Mouse (Mus musculus) spleen, adult 2 months (tissue): ENCODE measurements around the gene Tspan14.

Experiments used
- CTCF ChIP-seq: fragments of 200-500 bp; IDR thresholded peaks from 2 replicates; pipeline ENCODE4 v1.5.1; 2011; ENCODE audit warnings: mild to moderate bottlenecking, inconsistent platforms; ENCODE audit not compliant: insufficient read depth, insufficient read length, insufficient replicate concordance; ENCODE audit errors: extremely low read depth
- POLR2A ChIP-seq: fragments of 200-500 bp; IDR thresholded peaks from 2 replicates; pipeline ENCODE4 v1.6.1; 2011; ENCODE audit warnings: low read depth, low read length, inconsistent platforms

GRCm38 (mm10) chr14:40965507-40966356, 875 bp downstream of the Tspan14 start:
- no peak for TF ChIP-seq POLR2A
- TF ChIP-seq CTCF, result no peak
